Mouse (Mus musculus) erythroblast, embryonic 14.5 days (primary cell): Measurements from ENCODE around the gene Ablim2.

Source experiments
- GATA1 ChIP-seq: IDR thresholded peaks from 2 replicates; pipeline ENCODE4 v1.6.1; 2012; ENCODE audit warnings: low read length, inconsistent platforms, mixed read lengths
- TAL1 ChIP-seq: IDR thresholded peaks from 3 replicates; pipeline ENCODE4 v1.6.1; 2012; ENCODE audit warnings: low read length, inconsistent platforms, mixed read lengths

DNA sequence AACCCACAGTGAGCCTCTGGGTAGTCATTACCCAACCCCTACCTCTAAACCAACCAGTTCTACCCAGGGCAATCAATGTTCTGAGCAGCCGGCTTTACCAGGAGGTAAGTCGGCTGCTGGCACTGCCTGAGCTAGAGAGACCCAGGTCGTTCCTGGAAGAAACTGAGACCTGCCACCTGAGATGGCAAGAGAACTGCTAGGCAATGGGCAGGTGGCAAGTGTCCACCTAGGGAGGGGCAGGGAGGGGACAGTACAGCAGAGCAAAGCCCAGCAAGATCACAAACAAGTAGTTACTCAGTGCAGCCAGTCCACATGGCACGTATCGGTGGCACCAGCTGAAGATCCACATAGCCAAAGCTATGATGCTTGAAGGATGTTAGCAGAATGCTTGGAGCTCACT lies 118.6 kb downstream of the Ablim2 start:
- TF ChIP-seq GATA1 (no peak), TAL1 (no peak)
